Mouse (Mus musculus): ENCODE results near the gene Msx3.

DNA sequence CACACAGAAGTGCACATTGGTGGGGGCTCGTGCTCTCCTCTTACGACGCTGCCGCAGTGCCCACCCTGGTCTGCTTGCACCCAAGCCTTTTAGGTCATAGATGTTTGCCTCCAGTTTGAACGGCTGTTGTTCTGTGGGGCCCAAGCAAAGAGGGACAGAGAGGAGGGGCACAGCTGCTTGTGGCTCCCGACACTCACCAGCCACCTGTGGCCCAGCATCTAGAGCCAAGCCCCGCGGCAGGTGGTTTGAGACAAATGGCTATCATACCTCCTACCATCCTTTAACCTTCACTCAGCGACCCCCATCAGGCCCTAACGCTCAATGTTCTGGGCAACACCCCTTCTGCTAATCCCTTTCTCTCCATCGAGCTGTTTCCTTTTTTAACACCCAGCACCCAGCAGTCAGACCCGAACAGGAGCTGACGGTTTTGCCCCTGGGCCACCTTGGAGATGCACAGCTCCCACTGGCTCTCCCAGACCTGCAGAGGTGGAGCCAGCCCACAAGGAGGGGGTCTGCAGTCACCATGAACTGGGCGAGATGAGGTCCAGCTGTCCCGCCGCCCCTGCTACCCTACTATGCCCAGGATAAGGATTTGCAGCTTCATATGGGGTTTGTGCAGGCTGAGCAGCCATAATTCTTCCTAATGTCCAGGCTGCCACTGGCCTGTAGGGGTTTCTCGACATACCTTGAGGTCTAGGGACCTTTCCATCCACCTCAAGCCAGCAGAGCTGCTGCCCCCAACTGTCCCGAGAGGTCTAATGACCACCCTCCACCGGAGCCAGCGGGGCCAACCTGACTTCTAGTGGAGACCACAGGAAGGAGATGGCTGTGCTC, 32.7 kb upstream of the Msx3 start:
- TF ChIP-seq CTCF (IDR thresholded peaks at IDR 0.05; ENCODE audit: control insufficient read depth, insufficient read depth, insufficient read length) (no peak), MYOD1 (IDR thresholded peaks at IDR 0.05; ENCODE audit: control insufficient read depth, insufficient read length, low read depth) (no peak), USF1 (IDR thresholded peaks at IDR 0.05; ENCODE audit: low read depth) (no peak), MAX (IDR thresholded peaks at IDR 0.05) (no peak), CEBPB (IDR thresholded peaks at IDR 0.05; ENCODE audit: low read depth) (no peak), FOSL1 (IDR thresholded peaks at IDR 0.05; ENCODE audit: insufficient read depth, low read length, poor library complexity, severe bottlenecking) (no peak), MYOG (IDR thresholded peaks at IDR 0.05; ENCODE audit: control insufficient read depth, extremely low read depth, insufficient read length) (no peak)

All from C2C12 (cell line).